Mouse (Mus musculus): ENCODE measurements around the gene Mybpc2.

DNA sequence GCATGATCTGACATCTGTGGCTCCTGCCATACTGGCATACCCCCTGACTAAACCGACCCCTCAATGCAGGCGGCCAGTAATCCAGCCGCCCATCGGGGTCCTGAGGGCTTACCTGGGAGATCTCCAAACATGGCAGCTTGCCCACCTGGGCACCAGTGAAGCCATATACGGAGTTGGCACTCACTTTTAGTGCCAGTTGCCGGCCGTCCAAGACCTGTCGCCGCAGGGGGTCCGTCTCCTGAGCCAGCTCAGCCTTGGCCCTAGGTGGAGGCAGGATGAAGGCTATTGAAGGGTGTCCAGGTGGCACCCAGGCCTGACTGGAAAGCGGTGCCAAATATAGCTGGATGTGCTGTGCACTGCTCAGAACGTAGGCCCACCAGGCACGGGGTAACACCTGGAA, 13.0 kb upstream of the Mybpc2 start:
- TF ChIP-seq MAFK (IDR thresholded peaks at IDR 0.05; ENCODE audit: insufficient read depth, low read depth, low read length), result no peak
- no peak for TF ChIP-seq CHD2 (IDR thresholded peaks at IDR 0.05; ENCODE audit: low read depth, low read length)
- TF ChIP-seq ZC3H11A (IDR thresholded peaks at IDR 0.05; ENCODE audit: borderline replicate concordance, low read depth, low read length), result no peak

Measured in ES-E14 (cell line).